Mouse (Mus musculus) heart, embryonic 11.5 days (tissue): ENCODE results near the gene Nudt14. TPM values are rescaled to one million over a fixed set of nuclear protein-coding genes. Genes with fewer than 3 reads are reported as not detected.

ENCODE experiments used
- ATAC-seq: fragments of 200-750 bp; cut with Nextera tagmentation; replicated peaks from 2 replicates; pipeline ENCODE4 v1.8.0; 2017; ENCODE audit warnings: moderate library complexity; ENCODE audit not compliant: insufficient number of reproducible peaks, low FRiP score, low TSS enrichment
- H3K27ac ChIP-seq: fragments of 300-500 bp; sonication (generic); 2 replicates; pipeline ENCODE4 v1.5.1; 2014; ENCODE audit warnings: mild to moderate bottlenecking, low read depth, low read length
- H3K27me3 ChIP-seq: fragments of 300-500 bp; sonication (generic); 2 replicates; pipeline ENCODE4 v1.6.1; 2014; ENCODE audit warnings: mild to moderate bottlenecking, low read length, mixed read lengths; ENCODE audit not compliant: control insufficient read depth, insufficient read depth
- H3K36me3 ChIP-seq: fragments of 300-500 bp; sonication (generic); 2 replicates; pipeline ENCODE4 v1.6.1; 2014; ENCODE audit warnings: mild to moderate bottlenecking, low read length, moderate library complexity, mixed read lengths; ENCODE audit not compliant: control insufficient read depth, insufficient read depth
- H3K4me1 ChIP-seq: fragments of 300-500 bp; sonication (generic); 2 replicates; pipeline ENCODE4 v1.6.1; 2014; ENCODE audit warnings: low read length; ENCODE audit not compliant: control insufficient read depth, insufficient read depth
- H3K4me2 ChIP-seq: fragments of 300-500 bp; sonication (generic); 2 replicates; pipeline ENCODE4 v1.6.1; 2014; ENCODE audit warnings: mild to moderate bottlenecking, moderate library complexity
- H3K4me3 ChIP-seq: fragments of 300-500 bp; sonication (generic); 2 replicates; pipeline ENCODE4 v1.5.1; 2014; ENCODE audit warnings: low read depth, low read length
- H3K9ac ChIP-seq: fragments of 300-500 bp; sonication (generic); 2 replicates; pipeline ENCODE4 v1.6.1; 2014; ENCODE audit warnings: mild to moderate bottlenecking, low read depth, low read length, moderate library complexity
- H3K9me3 ChIP-seq: fragments of 300-500 bp; sonication (generic); replicated peaks from 2 replicates; pipeline ENCODE4 v1.6.1; 2016; ENCODE audit warnings: low read length; ENCODE audit not compliant: control insufficient read depth
- WGBS: fragments of 180-500 bp; shearing (Covaris S2); extraction: QIAGEN DNeasy Blood & Tissue Kit; methylation state at CpG from one replicate; pipeline ENCODE4 v1.1.7; 2014; ENCODE audit not compliant: insufficient replicate concordance; 5-methylcytosine and 5-hydroxymethylcytosine counted together
- polyA plus RNA-seq: library from polyadenylated mRNA; unstranded; fragments of >200 nt; fragmentation: Nextera tagmentation; extraction: Ambion mirVana; gene quantifications from 2 replicates; pipeline ENCODE4 v1.2.1, GENCODE M21; 2014

Nudt14 gene
- polyA plus RNA-seq, 1 experiment from 2014 or later, result 50.7 TPM

DNA sequence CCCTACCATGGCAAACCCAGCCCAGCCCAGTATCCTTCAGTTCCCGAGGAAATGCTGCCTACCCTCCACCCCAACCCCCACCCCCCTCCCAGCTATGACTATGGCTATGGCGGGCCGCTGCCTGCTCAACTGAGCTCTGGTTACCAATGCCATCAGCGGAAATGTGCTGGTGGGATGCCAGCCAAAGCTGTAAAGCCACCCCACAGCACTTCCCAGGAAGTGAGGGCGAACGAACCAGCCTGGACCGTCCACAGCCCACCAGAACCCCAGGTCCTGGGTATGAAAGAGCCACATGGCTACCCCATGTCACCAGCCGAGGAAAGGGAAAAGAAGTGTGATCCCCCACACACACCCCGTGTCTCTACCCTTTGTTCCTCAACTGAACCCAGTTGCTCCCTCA is 1.2 kb downstream of the Nudt14 start:
- ATAC-seq, result no peak
- WGBS, result 78% methylated on average over 9 of the region's 9 CpGs
- no peak overlapping the region for H3K27ac ChIP-seq
- no peak overlapping the region for H3K4me3 ChIP-seq
- H3K4me1 ChIP-seq, result peaks cover 8% of the 10 kb centered on the region
- no peak overlapping the region for H3K4me2 ChIP-seq
- no peaks in the 10 kb centered on the region for H3K36me3 ChIP-seq
- H3K9me3 ChIP-seq, result no peaks in the 10 kb centered on the region
- H3K27me3 ChIP-seq, result peaks cover 13% of the 10 kb centered on the region
- H3K9ac ChIP-seq, result no peak overlapping the region

DNA sequence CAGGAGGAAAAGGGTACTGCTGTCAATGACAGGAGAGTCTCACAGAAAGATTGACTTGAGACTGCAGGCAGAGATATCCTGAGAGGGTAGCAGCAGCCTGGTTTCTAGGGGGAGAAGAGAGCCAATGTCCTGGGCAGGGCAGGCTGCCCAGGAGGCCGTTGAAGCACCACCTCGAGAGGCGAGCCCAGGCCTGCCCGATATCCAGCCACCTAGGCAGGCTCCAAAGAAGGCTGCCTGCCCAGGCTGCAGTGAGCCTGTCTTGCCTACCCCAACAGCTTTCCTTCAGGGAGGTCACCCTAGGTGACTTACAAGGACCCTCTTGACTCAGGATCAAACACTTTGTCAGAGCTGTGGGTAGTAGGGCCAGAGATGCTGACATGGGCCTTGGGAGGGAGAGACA is 1.7 kb downstream of the Nudt14 start:
- Histone ChIP-seq H3K4me3 (no peak overlapping the region), H3K36me3 (no peaks in the 10 kb centered on the region), H3K4me1 (peaks cover 8% of the 10 kb centered on the region), H3K9me3 (no peaks in the 10 kb centered on the region), H3K27ac (no peak overlapping the region), H3K4me2 (no peak overlapping the region), H3K9ac (no peak overlapping the region), H3K27me3 (peaks cover 13% of the 10 kb centered on the region)
- 85% methylated on average over 4 of the region's 4 CpGs for WGBS
- ATAC-seq, result no peak

DNA sequence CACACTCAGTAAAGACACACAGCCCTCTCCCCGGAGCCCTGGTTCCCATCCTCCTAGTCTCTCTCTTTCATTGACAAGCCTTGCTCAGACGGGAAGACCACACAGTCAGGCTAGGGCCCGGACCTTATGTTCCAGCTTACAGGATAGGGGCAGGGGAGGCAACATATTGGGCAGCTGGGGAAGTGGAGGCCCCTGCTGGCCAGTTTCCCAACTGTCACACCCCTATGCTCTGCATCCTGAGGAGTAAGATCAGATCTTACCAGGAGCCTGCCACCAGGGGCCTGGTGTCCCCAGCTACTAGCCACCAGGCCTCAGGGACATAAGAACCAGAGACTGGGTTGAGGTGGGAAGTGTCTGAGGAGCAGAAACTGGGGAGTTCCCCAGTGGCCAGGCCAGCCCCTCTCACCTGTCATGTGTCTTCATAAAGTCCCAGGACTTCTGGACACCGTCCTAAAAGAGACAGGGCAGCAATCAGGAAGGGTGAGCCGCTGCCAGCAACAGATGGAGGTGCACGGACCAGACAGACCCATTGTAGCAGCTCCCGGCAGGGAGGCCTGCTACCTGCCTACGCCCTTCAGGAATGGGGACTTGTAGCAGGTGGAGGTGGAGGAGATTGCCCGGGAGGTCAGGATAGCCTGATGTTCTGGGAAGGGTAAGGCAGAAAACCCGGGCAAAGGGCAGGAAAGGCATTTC is 2.9 kb downstream of the Nudt14 start:
- no peak; the same call in 1 of the 2 replicates for ATAC-seq
- Histone ChIP-seq H3K4me2 (no peak overlapping the region), H3K9me3 (no peaks in the 10 kb centered on the region), H3K27ac (no peak overlapping the region), H3K9ac (no peak overlapping the region), H3K36me3 (no peaks in the 10 kb centered on the region), H3K27me3 (peaks cover 13% of the 10 kb centered on the region), H3K4me3 (no peak overlapping the region), H3K4me1 (peaks cover 8% of the 10 kb centered on the region)
- 57% methylated on average over 10 of the region's 10 CpGs for WGBS

DNA sequence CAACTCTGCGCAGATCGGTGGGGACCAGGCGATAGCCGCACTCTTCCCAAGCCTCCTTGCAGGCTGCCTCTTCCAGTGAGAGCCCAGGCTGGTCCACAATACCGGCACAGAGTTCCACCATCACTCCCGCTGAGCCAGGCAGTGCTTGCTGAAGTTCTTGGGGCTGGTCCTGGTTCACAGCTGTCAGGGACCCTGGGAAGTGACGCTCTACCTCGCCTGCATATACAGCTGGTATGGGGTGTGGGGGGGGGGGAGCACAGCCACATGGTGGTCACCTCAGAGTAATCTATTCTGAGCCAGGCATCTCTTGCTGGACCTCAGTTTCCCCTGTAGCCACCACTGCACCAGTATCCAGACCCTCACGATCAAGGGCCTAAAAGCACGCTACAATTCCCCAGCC is 3.6 kb downstream of the Nudt14 start:
- Histone ChIP-seq H3K27me3 (peaks cover 10% of the 10 kb centered on the region), H3K27ac (no peak overlapping the region), H3K4me1 (peaks cover 8% of the 10 kb centered on the region), H3K4me2 (no peak overlapping the region), H3K36me3 (no peaks in the 10 kb centered on the region), H3K9ac (0 out of 2 replicates have a peak overlapping the region, but pooled peaks have one; percentile 10), H3K9me3 (no peaks in the 10 kb centered on the region), H3K4me3 (no peak overlapping the region)
- no peak for ATAC-seq
- WGBS, result 62% methylated on average over 10 of the region's 10 CpGs

DNA sequence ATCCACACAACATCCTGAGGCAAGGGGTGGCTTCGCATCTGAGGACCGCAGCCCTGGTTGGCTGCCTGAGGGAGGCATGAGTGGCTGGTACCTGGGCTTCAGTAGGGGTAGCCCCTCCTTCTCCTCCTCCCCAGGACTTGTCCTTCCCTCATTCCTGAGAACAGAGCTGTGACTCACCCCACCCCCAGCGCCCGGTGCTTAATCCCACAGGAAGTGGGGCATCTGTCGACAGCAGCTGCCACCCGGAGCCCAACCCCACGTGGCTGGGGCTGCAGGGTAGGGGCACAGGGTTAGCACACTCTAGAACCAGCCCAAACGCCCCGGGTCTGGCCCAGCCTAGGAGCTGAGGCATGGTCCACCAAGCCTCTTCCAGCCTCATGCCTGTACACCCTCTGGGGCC is 4.0 kb downstream of the Nudt14 start:
- 29% methylated on average over 9 of the region's 9 CpGs for WGBS
- Histone ChIP-seq H3K27ac (no peak overlapping the region), H3K36me3 (no peaks in the 10 kb centered on the region), H3K4me1 (peaks cover 9% of the 10 kb centered on the region), H3K27me3 (peaks cover 10% of the 10 kb centered on the region), H3K9ac (0 out of 2 replicates have a peak overlapping the region, but pooled peaks have one; percentile 10), H3K9me3 (no peaks in the 10 kb centered on the region), H3K4me2 (no peak overlapping the region; the same call in 1 of the 2 replicates), H3K4me3 (no peak overlapping the region)
- ATAC-seq, result no peak

DNA sequence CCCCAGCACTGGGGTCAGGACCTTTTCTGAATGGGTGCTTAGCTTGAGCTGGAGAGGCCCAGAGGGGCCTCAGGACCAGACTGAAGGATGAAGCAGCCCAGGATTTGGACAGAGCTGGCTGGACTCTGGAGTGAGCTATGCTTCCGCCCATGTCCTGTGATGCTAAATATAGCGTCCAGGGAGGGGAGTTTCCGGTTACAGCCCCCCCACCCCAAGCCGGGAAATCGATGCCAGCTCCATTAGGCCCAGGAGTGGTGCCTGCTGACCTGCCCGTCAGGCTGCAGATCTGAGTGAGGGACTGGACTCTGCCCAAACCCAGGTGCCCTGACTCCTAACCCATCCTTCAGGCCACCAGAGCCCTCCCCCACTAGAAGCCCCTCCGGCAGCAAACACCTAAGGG is 9.3 kb downstream of the Nudt14 start:
- H3K9me3 ChIP-seq, result no peaks in the 10 kb centered on the region
- H3K9ac ChIP-seq, result peak overlapping the region; percentile 11; the same call in 1 of the 2 replicates
- peak overlapping the region; percentile 22 for H3K4me2 ChIP-seq
- no peak overlapping the region for H3K4me3 ChIP-seq
- no peak for ATAC-seq
- no peaks in the 10 kb centered on the region for H3K36me3 ChIP-seq
- H3K4me1 ChIP-seq, result peaks cover 18% of the 10 kb centered on the region
- WGBS, result 25% methylated on average over 7 of the region's 7 CpGs
- peaks cover 39% of the 10 kb centered on the region for H3K27me3 ChIP-seq
- no peak overlapping the region for H3K27ac ChIP-seq

DNA sequence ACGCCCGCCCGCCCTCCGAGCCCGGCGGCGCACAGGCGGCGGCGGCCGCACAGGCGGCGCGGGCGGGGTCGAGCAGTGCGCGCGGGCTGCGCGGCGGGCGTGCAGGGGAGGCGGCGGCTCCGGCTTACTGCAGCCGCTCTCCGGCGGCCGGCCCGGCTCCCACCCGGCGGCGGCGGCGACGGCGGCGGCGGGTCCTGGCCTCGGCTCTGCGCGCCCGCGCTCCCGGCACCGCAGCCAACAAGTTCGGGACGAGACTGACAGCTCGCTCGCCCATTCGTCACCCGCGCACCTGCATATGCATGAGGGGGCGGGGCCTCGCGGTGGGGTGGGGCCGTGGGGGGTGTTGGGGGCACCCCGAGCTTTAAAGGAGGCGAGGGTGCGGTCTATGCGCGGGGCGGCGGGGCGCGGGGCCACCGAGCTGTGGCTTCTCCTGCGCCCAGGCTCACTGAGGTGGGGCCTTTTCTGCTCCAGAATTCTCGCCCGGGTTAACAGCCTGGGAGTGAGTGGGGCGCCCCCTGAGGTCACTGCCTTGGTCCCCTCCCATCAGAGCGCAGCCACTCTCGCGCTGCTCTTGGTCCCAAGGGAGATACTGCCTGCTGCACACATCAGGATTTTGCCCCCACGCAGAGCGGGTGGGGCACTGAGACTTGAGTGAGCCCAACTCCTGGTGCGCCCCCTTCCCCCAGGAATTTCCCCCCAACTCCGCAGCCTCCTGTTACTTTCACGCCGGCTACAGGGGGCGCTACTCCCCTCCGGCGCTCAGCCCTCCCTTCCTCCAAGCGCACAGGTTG is 12.2 kb downstream of the Nudt14 start, which contains the start of gene Jag2:
TSS of gene Jag2 (minus strand) at position 215 of the 791 bp plus-strand sequence.
- Histone ChIP-seq H3K9ac (peak within 1 kb of the TSS; percentile 62; the same call in 1 of the 2 replicates), H3K27me3 (peaks cover 68% of the 10 kb centered on the region), H3K36me3 (no peaks in the 10 kb centered on the region), H3K4me2 (peak within 1 kb of the TSS; percentile 96), H3K27ac (peak within 1 kb of the TSS; percentile 15; the same call in 1 of the 2 replicates), H3K9me3 (no peaks in the 10 kb centered on the region), H3K4me1 (peaks cover 18% of the 10 kb centered on the region), H3K4me3 (peak within 1 kb of the TSS; percentile 57)
- 2% methylated on average over 49 of the region's 85 CpGs for WGBS
- peak; percentile 23 for ATAC-seq

DNA sequence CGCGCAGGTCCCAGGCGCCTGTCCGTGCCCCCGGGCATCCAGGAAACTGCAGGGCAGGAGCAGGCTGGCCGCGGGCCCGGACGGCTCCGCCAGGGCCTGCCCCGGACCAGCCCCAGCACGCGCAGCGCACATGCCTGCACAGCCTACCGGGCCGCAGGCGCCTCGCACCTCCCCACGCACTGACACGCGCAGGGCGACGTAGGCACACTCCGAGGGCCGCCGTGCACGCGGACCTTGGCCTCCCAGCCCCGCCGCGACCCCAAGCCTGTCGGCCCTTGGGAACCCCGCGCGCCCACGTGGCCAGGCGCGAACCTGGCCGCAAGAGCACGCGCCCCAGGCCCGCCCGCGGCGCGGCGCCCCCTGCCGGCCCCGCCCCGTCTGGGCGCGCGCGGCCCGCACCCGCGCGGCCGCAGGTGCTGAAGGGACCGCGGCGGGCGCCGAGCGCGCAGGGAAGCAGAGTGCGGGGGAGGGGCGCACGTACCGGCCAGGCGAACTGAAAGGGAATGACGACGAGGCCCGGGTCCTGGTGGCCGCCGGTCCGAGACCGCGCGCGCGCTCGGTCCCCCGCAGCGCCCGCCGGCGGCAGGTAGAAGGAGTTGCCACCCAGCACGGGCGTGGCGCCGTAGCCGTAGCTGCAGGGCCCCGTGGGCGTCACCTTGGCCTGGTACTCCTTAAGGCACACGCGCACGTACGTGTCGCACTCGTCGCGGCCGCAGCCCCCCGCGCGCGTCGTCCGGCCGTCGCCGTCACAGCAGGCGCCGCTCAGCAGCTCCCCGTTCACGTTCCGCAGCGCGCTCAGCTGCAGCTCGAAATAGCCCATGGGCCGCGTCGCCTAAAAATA is 13.3 kb downstream of the Nudt14 start:
- Histone ChIP-seq H3K9me3 (no peaks in the 10 kb centered on the region), H3K4me2 (peak overlapping the region; percentile 96), H3K9ac (peak overlapping the region; percentile 62; the same call in 1 of the 2 replicates), H3K27ac (no peak overlapping the region; the same call in 1 of the 2 replicates), H3K27me3 (peaks cover 79% of the 10 kb centered on the region), H3K4me1 (peaks cover 18% of the 10 kb centered on the region), H3K4me3 (peak overlapping the region; percentile 57), H3K36me3 (no peaks in the 10 kb centered on the region)
- ATAC-seq, result no peak
- WGBS, result 2% methylated on average over 103 of the region's 124 CpGs
